Mouse (Mus musculus) cerebellum, adult 2 months (tissue): ENCODE measurements around the gene Mrps22.

Source experiments
- CTCF ChIP-seq: fragments of 200-500 bp; IDR thresholded peaks from 2 replicates; pipeline ENCODE4 v1.5.1; 2011; ENCODE audit warnings: low read depth, mild to moderate bottlenecking, control low read depth, low read length, moderate library complexity, borderline replicate concordance; ENCODE audit not compliant: insufficient read depth
- POLR2A ChIP-seq: fragments of 200-500 bp; IDR thresholded peaks from 2 replicates; pipeline ENCODE4 v1.6.1; 2011; ENCODE audit warnings: low read length, control low read depth, borderline replicate concordance; ENCODE audit not compliant: insufficient read depth

DNA sequence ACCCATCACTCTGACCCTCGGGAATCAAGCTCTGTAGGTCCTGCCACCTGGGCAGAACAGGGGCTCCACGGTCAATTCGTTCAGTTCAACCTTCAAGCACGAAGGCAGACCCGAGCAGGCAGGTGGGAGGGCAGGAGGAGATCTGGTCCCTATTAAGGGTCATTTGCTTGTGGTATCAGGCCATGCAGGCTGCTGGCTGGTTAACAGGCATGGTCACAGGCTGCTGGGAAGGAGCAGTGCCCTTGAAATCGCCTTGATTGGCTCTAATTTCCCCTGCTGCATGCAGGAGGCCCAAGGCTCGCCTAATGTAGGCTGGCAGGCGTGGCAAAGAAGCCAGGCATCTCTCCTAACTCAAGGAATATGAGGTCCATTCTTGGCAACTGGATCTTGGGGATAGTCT lies 49.1 kb upstream of the Mrps22 start:
- TF ChIP-seq CTCF: no peak
- no peak for TF ChIP-seq POLR2A
